Mouse (Mus musculus) cerebellum, adult 2 months (tissue): ENCODE measurements around the gene Col6a6.

Experiments
- CTCF ChIP-seq: fragments of 200-500 bp; IDR thresholded peaks from 2 replicates; pipeline ENCODE4 v1.5.1; 2011; ENCODE audit warnings: low read depth, mild to moderate bottlenecking, control low read depth, low read length, moderate library complexity, borderline replicate concordance; ENCODE audit not compliant: insufficient read depth
- POLR2A ChIP-seq: fragments of 200-500 bp; IDR thresholded peaks from 2 replicates; pipeline ENCODE4 v1.6.1; 2011; ENCODE audit warnings: low read length, control low read depth, borderline replicate concordance; ENCODE audit not compliant: insufficient read depth

DNA sequence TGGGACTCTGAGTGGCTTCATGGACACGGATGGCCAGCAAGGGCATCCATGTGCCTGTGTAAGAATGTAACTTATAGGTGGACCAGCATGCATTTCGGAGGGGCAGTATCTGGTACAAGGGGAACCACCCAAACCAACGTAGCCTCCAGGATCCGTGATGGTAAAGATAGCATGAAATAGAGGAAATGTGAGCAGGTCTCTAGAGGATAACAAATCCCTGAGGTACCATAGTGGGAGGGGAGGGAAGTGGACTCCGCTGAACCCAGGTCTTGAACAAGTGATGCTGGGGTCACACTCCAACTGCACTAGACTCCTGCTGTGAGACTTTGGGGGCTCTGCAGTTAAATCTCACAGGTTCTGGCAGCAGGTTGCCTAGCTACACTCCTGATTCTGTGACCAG, 27.7 kb downstream of the Col6a6 start:
- TF ChIP-seq CTCF (no peak), POLR2A (no peak)
